Mouse (Mus musculus): Measurements from ENCODE around the gene Tex13c3. TPM values are rescaled to one million over a fixed set of nuclear protein-coding genes. Genes with fewer than 3 reads are reported as not detected.
"Not testable (repeated sequence)": the region's sequence is repeated elsewhere in the genome, so short reads cannot be mapped to it uniquely, and the experiment has no call there.

Gene Tex13c3
- polyA plus RNA-seq (2016; fragmentation: Nextera tagmentation; extraction: Ambion mirVana) = not detected in 2 replicates

DNA sequence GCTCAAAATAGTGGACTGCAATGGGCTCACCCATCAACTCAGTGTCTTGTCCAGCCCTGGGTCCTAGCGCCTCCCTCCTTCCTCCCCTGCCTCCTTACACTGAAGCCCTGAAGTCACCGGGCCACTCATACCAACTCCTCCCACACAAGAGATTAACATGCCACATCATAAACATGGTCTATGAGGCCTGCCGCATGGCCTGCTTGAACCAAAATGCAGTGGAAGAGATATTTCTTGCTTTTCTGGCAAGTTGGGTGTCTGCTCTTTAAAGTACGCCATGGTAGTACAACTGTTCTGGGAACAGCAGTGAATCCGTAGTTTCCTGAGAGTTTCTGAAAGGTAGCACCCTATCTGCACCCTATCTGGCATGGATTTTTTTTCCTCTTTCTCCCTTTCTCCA lies at the start of gene Tex13c3:
Gene Tex13c3 (minus strand): TSS at position 101 of the 400 bp plus-strand sequence.
- ATAC-seq (ENCODE audit: low FRiP score); H3K4me2 ChIP-seq; H3K9me3 ChIP-seq; H3K4me3 ChIP-seq (replicated peaks); H3K27ac ChIP-seq; H3K36me3 ChIP-seq (replicated peaks); H3K27me3 ChIP-seq; H3K9ac ChIP-seq; H3K4me1 ChIP-seq: not testable (repeated sequence)
- 91% methylated on average over 5 of the region's 5 CpGs for WGBS

DNA sequence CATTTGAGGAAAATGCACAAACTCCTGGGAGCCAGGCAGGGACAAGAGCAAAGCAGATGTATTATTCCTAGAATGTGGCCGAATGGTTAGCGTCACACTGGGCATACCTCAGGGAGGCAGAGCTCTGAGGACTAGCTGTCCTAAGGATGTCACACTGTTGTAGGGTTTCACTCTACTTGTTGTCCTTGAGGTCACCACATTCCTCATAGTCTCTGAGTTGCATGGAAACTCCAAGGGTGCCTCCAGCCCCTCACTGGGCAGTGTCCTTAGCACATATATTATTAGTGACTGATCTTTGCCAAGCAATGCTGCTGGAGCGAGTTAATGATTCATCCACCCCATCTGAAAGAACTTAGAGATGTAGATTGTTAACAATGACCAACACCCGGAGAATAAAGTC lies 8.6 kb upstream of the Tex13c3 start:
- WGBS = 86% methylated on average over 4 of the region's 4 CpGs
- Histone ChIP-seq H3K27me3 (no peaks in the 10 kb centered on the region), H3K4me3 (replicated peaks) (no peak overlapping the region), H3K4me1 (no peaks in the 10 kb centered on the region), H3K4me2 (no peak overlapping the region), H3K9me3 (no peaks in the 10 kb centered on the region), H3K9ac (no peak overlapping the region), H3K36me3 (replicated peaks) (no peaks in the 10 kb centered on the region), H3K27ac (no peak overlapping the region)
- ATAC-seq (ENCODE audit: low FRiP score) = no peak

All from forebrain, embryonic 12.5 days (tissue).